Mouse (Mus musculus): ENCODE data around the gene Pfas. TPM values are rescaled to one million over a fixed set of nuclear protein-coding genes. Genes with fewer than 3 reads are reported as not detected.
"Not testable (repeated sequence)": the region's sequence is repeated elsewhere in the genome, so short reads cannot be mapped to it uniquely, and the experiment has no call there.

Pfas gene
- polyA plus RNA-seq, 1 experiment from 2014 or later = 31.8 TPM

- WGBS = under 1% methylated on average over 37 of the region's 38 CpGs
- ATAC-seq (ENCODE audit: low FRiP score) = peak; percentile 91
Measured at GRCm38 (mm10) chr11:68973250-68974058, 34.8 kb downstream of the Pfas start.

GRCm38 (mm10) chr11:68970232-68970631, 38.0 kb downstream of the Pfas start:
- H3K27ac ChIP-seq (ENCODE audit: low read depth, low read length) = no peak overlapping the region
- DNase-seq (ENCODE audit: low spot score) (no peak), ATAC-seq (ENCODE audit: low FRiP score) (no peak)
- no peaks in the 10 kb centered on the region for H3K36me3 ChIP-seq (ENCODE audit: control insufficient read depth, insufficient read depth, low read length)
- H3K9me3 ChIP-seq (ENCODE audit: control insufficient read depth, low read length) = no peaks in the 10 kb centered on the region
- no peak overlapping the region for H3K9ac ChIP-seq (ENCODE audit: low read depth, low read length)
- WGBS = 79% methylated on average over 4 of the region's 4 CpGs
- no peak overlapping the region for H3K4me3 ChIP-seq (ENCODE audit: low read depth, low read length)
- H3K27me3 ChIP-seq (ENCODE audit: control insufficient read depth, insufficient read depth, low read length) = peaks cover 2% of the 10 kb centered on the region; the same call in 1 of the 2 replicates
- no peaks in the 10 kb centered on the region for H3K4me1 ChIP-seq (replicated peaks; ENCODE audit: control insufficient read depth, insufficient read depth, low read length)
- H3K4me2 ChIP-seq (replicated peaks; ENCODE audit: low read depth, low read length) = no peak overlapping the region

More at GRCm38 (mm10) chr11:68973250-68974058, 34.8 kb downstream of the Pfas start:
- not testable (repeated sequence) for H3K9me3 ChIP-seq (ENCODE audit: control insufficient read depth, low read length); H3K27ac ChIP-seq (ENCODE audit: low read depth, low read length); H3K4me1 ChIP-seq (replicated peaks; ENCODE audit: control insufficient read depth, insufficient read depth, low read length); H3K36me3 ChIP-seq (ENCODE audit: control insufficient read depth, insufficient read depth, low read length); H3K27me3 ChIP-seq (ENCODE audit: control insufficient read depth, insufficient read depth, low read length)
- Histone ChIP-seq H3K9ac (ENCODE audit: low read depth, low read length) (peak overlapping the region; percentile 42; the same call in 1 of the 2 replicates), H3K4me2 (replicated peaks; ENCODE audit: low read depth, low read length) (peak overlapping the region; percentile 54), H3K4me3 (ENCODE audit: low read depth, low read length) (peak overlapping the region; percentile 39)
- DNase-seq (ENCODE audit: low spot score) = peak; percentile 92

- Histone ChIP-seq H3K4me2 (replicated peaks; ENCODE audit: low read depth, low read length) (no peak overlapping the region), H3K27ac (ENCODE audit: low read depth, low read length) (no peak overlapping the region), H3K36me3 (ENCODE audit: control insufficient read depth, insufficient read depth, low read length) (no peaks in the 10 kb centered on the region), H3K4me1 (replicated peaks; ENCODE audit: control insufficient read depth, insufficient read depth, low read length) (no peaks in the 10 kb centered on the region), H3K27me3 (ENCODE audit: control insufficient read depth, insufficient read depth, low read length) (peaks cover 2% of the 10 kb centered on the region; the same call in 1 of the 2 replicates), H3K9me3 (ENCODE audit: control insufficient read depth, low read length) (no peaks in the 10 kb centered on the region), H3K4me3 (ENCODE audit: low read depth, low read length) (no peak overlapping the region), H3K9ac (ENCODE audit: low read depth, low read length) (no peak overlapping the region)
- WGBS = 88% methylated on average over 11 of the region's 11 CpGs
- no peak for ATAC-seq (ENCODE audit: low FRiP score)
- no peak for DNase-seq (ENCODE audit: low spot score)
Measured at GRCm38 (mm10) chr11:68968752-68969151, 39.5 kb downstream of the Pfas start.

GRCm38 (mm10) chr11:68967337-68968282, 40.6 kb downstream of the Pfas start, which contains the start of gene Slc25a35:
Gene Slc25a35 (plus strand): TSS chr11:68968131.
- Histone ChIP-seq H3K4me2 (replicated peaks; ENCODE audit: low read depth, low read length) (peak within 1 kb of the TSS; percentile 95), H3K4me3 (ENCODE audit: low read depth, low read length) (peak within 1 kb of the TSS; percentile 42), H3K27ac (ENCODE audit: low read depth, low read length) (no peak within 1 kb of the TSS), H3K27me3 (ENCODE audit: control insufficient read depth, insufficient read depth, low read length) (peaks cover 2% of the 10 kb centered on the region; the same call in 1 of the 2 replicates), H3K4me1 (replicated peaks; ENCODE audit: control insufficient read depth, insufficient read depth, low read length) (no peaks in the 10 kb centered on the region), H3K9ac (ENCODE audit: low read depth, low read length) (peak within 1 kb of the TSS; percentile 64), H3K9me3 (ENCODE audit: control insufficient read depth, low read length) (no peaks in the 10 kb centered on the region), H3K36me3 (ENCODE audit: control insufficient read depth, insufficient read depth, low read length) (no peaks in the 10 kb centered on the region)
- ATAC-seq (ENCODE audit: low FRiP score) (peak; percentile 96), DNase-seq (ENCODE audit: low spot score) (peak; percentile 87)
- 2% methylated on average over 50 of the region's 50 CpGs for WGBS

GRCm38 (mm10) chr11:68966554-68966953, 41.7 kb downstream of the Pfas start:
- no peak for DNase-seq (ENCODE audit: low spot score)
- Histone ChIP-seq H3K4me2 (replicated peaks; ENCODE audit: low read depth, low read length) (no peak overlapping the region), H3K4me1 (replicated peaks; ENCODE audit: control insufficient read depth, insufficient read depth, low read length) (no peaks in the 10 kb centered on the region), H3K4me3 (ENCODE audit: low read depth, low read length) (no peak overlapping the region), H3K27ac (ENCODE audit: low read depth, low read length) (no peak overlapping the region), H3K27me3 (ENCODE audit: control insufficient read depth, insufficient read depth, low read length) (peaks cover 2% of the 10 kb centered on the region; the same call in 1 of the 2 replicates), H3K36me3 (ENCODE audit: control insufficient read depth, insufficient read depth, low read length) (no peaks in the 10 kb centered on the region), H3K9ac (ENCODE audit: low read depth, low read length) (no peak overlapping the region), H3K9me3 (ENCODE audit: control insufficient read depth, low read length) (no peaks in the 10 kb centered on the region)
- ATAC-seq (ENCODE audit: low FRiP score) = no peak
- WGBS = 62% methylated on average over 1 of the region's 1 CpGs

- no peaks in the 10 kb centered on the region for H3K36me3 ChIP-seq (ENCODE audit: control insufficient read depth, insufficient read depth, low read length)
- no peaks in the 10 kb centered on the region for H3K9me3 ChIP-seq (ENCODE audit: control insufficient read depth, low read length)
- H3K4me2 ChIP-seq (replicated peaks; ENCODE audit: low read depth, low read length) = no peak overlapping the region
- no peak overlapping the region for H3K27ac ChIP-seq (ENCODE audit: low read depth, low read length)
- WGBS = 30% methylated on average over 3 of the region's 3 CpGs
- DNase-seq (ENCODE audit: low spot score) = peak; percentile 75
- H3K9ac ChIP-seq (ENCODE audit: low read depth, low read length) = no peak overlapping the region
- H3K4me1 ChIP-seq (replicated peaks; ENCODE audit: control insufficient read depth, insufficient read depth, low read length) = no peaks in the 10 kb centered on the region
- no peak for ATAC-seq (ENCODE audit: low FRiP score)
- peaks cover 2% of the 10 kb centered on the region; the same call in 1 of the 2 replicates for H3K27me3 ChIP-seq (ENCODE audit: control insufficient read depth, insufficient read depth, low read length)
- no peak overlapping the region for H3K4me3 ChIP-seq (ENCODE audit: low read depth, low read length)
Measured at GRCm38 (mm10) chr11:68965845-68966244, 42.4 kb downstream of the Pfas start.

- Histone ChIP-seq H3K9me3 (ENCODE audit: control insufficient read depth, low read length) (no peaks in the 10 kb centered on the region), H3K27me3 (ENCODE audit: control insufficient read depth, insufficient read depth, low read length) (peaks cover 2% of the 10 kb centered on the region; the same call in 1 of the 2 replicates), H3K36me3 (ENCODE audit: control insufficient read depth, insufficient read depth, low read length) (no peaks in the 10 kb centered on the region), H3K4me1 (replicated peaks; ENCODE audit: control insufficient read depth, insufficient read depth, low read length) (no peaks in the 10 kb centered on the region), H3K4me3 (ENCODE audit: low read depth, low read length) (no peak overlapping the region), H3K4me2 (replicated peaks; ENCODE audit: low read depth, low read length) (no peak overlapping the region), H3K9ac (ENCODE audit: low read depth, low read length) (no peak overlapping the region), H3K27ac (ENCODE audit: low read depth, low read length) (no peak overlapping the region)
- no peak for DNase-seq (ENCODE audit: low spot score)
- no peak for ATAC-seq (ENCODE audit: low FRiP score)
Measured at GRCm38 (mm10) chr11:68965050-68965449, 43.2 kb downstream of the Pfas start.

GRCm38 (mm10) chr11:68963405-68963804, 44.9 kb downstream of the Pfas start:
- Histone ChIP-seq H3K4me1 (replicated peaks; ENCODE audit: control insufficient read depth, insufficient read depth, low read length) (no peaks in the 10 kb centered on the region), H3K36me3 (ENCODE audit: control insufficient read depth, insufficient read depth, low read length) (no peaks in the 10 kb centered on the region), H3K4me3 (ENCODE audit: low read depth, low read length) (no peak overlapping the region), H3K9ac (ENCODE audit: low read depth, low read length) (no peak overlapping the region), H3K27me3 (ENCODE audit: control insufficient read depth, insufficient read depth, low read length) (no peaks in the 10 kb centered on the region), H3K9me3 (ENCODE audit: control insufficient read depth, low read length) (no peaks in the 10 kb centered on the region), H3K27ac (ENCODE audit: low read depth, low read length) (no peak overlapping the region), H3K4me2 (replicated peaks; ENCODE audit: low read depth, low read length) (no peak overlapping the region)
- no peak for ATAC-seq (ENCODE audit: low FRiP score)
- WGBS = 82% methylated on average over 2 of the region's 2 CpGs
- no peak for DNase-seq (ENCODE audit: low spot score)
